Mouse (Mus musculus) frontal cortex, adult 2 months (tissue): ENCODE measurements at regions not wholly inside any gene's neighbourhood (a gene's known extent, or its start where the extent isn't known, plus 50 kb on each side); places are given as distances from the start of the nearest gene placed in this dataset.

Source experiments
- DNase-seq, 2 experiments: peaks; one replicate each; pipeline ENCODE4 v3.0.0; 2022; ENCODE audit warnings: low spot score in 1 of 2; ENCODE audit errors: extremely low spot score in 1 of 2

GRCm38 (mm10) chr14:40119530-40119929 lies 646.6 kb upstream of the Nrg3 start:
- peak; percentile 51 to 55 for DNase-seq
